Mouse (Mus musculus) liver, adult 2 months (tissue): ENCODE results near the gene Rpl19. TPM values are rescaled to one million over a fixed set of nuclear protein-coding genes. Genes with fewer than 3 reads are reported as not detected.

Experiments used
- DNase-seq: peaks from one replicate; pipeline ENCODE4 v3.0.0-alpha.2; 2011; ENCODE audit warnings: low read depth, low spot score; ENCODE audit errors: extremely low read depth
- H3K27ac ChIP-seq: fragments of 200-500 bp; replicated peaks from 2 replicates; pipeline ENCODE4 v1.5.1; 2012; ENCODE audit warnings: low read depth, mild to moderate bottlenecking, control low read depth, inconsistent platforms, low read length; ENCODE audit not compliant: insufficient read depth
- H3K27me3 ChIP-seq: fragments of 200-500 bp; 2 replicates; pipeline ENCODE4 v1.6.1; 2012; ENCODE audit warnings: mild to moderate bottlenecking, moderate library complexity, low read length, inconsistent platforms; ENCODE audit not compliant: control insufficient read depth, insufficient read depth
- H3K36me3 ChIP-seq: fragments of 200-500 bp; 2 replicates; pipeline ENCODE4 v1.6.1; 2012; ENCODE audit warnings: low read length, inconsistent platforms; ENCODE audit not compliant: control insufficient read depth, insufficient read depth
- H3K4me1 ChIP-seq: fragments of 200-500 bp; 2 replicates; pipeline ENCODE4 v1.6.1; 2011; ENCODE audit warnings: low read length; ENCODE audit not compliant: control insufficient read depth, insufficient read depth
- H3K4me3 ChIP-seq: fragments of 200-500 bp; 2 replicates; pipeline ENCODE4 v1.5.1; 2011; ENCODE audit warnings: low read depth, mild to moderate bottlenecking, control low read depth, low read length, moderate library complexity; ENCODE audit not compliant: insufficient read depth
- H3K79me2 ChIP-seq: fragments of 200-500 bp; 2 replicates; pipeline ENCODE4 v1.6.1; 2012; ENCODE audit warnings: inconsistent platforms, mild to moderate bottlenecking, low read length, moderate library complexity; ENCODE audit not compliant: control insufficient read depth, insufficient read depth
- H3K9ac ChIP-seq: fragments of 200-500 bp; 2 replicates; pipeline ENCODE4 v1.6.1; 2012; ENCODE audit warnings: low read depth, mild to moderate bottlenecking, control low read depth, inconsistent platforms, low read length
- CTCF ChIP-seq: fragments of 200-500 bp; IDR thresholded peaks from 2 replicates; pipeline ENCODE4 v1.5.1; 2011; ENCODE audit warnings: low read depth, low read length, control low read depth
- POLR2A ChIP-seq: fragments of 200-500 bp; IDR thresholded peaks from 2 replicates; pipeline ENCODE4 v1.6.1; 2011; ENCODE audit warnings: low read length, control low read depth; ENCODE audit not compliant: insufficient read depth; ENCODE audit errors: extremely low read depth
- WGBS: fragments of 180-500 bp; shearing (Covaris S2); methylation state at CpG from one replicate; pipeline ENCODE4 v1.1.7; 2018; 5-methylcytosine and 5-hydroxymethylcytosine counted together
- polyA plus RNA-seq: library from polyadenylated mRNA; depleted of rRNA; stranded (reverse); fragments of >200 nt; gene quantifications from 2 replicates; pipeline ENCODE4 v1.2.3, GENCODE M21; 2012
- total RNA-seq: library from RNA; depleted of rRNA; stranded (reverse); fragments of >200 nt; gene quantifications from 2 replicates; pipeline ENCODE4 v1.2.3, GENCODE M21; 2014

Rpl19 gene
- total and polyA plus RNA-seq, 2 experiments: 224 to 614 TPM

- Histone ChIP-seq H3K4me3 (no peak overlapping the region), H3K27ac (no peak overlapping the region), H3K4me1 (no peaks in the 10 kb centered on the region), H3K27me3 (no peaks in the 10 kb centered on the region), H3K36me3 (no peaks in the 10 kb centered on the region), H3K9ac (no peak overlapping the region), H3K79me2 (no peaks in the 10 kb centered on the region)
- 83% methylated on average over 3 of the region's 3 CpGs for WGBS
- TF ChIP-seq POLR2A: no peak
- TF ChIP-seq CTCF: no peak
- DNase-seq: no peak
Measured at GRCm38 (mm10) chr11:98061441-98061840, 34.9 kb downstream of the Rpl19 start.

- H3K27ac ChIP-seq: no peak overlapping the region
- DNase-seq: no peak
- 67% methylated on average over 6 of the region's 6 CpGs for WGBS
- no peaks in the 10 kb centered on the region for H3K27me3 ChIP-seq
- no peaks in the 10 kb centered on the region for H3K79me2 ChIP-seq
- H3K4me3 ChIP-seq: no peak overlapping the region
- TF ChIP-seq CTCF: no peak
- TF ChIP-seq POLR2A: no peak
- H3K4me1 ChIP-seq: no peaks in the 10 kb centered on the region
- H3K36me3 ChIP-seq: no peaks in the 10 kb centered on the region
- no peak overlapping the region for H3K9ac ChIP-seq
Measured at GRCm38 (mm10) chr11:98061904-98062562, 35.5 kb downstream of the Rpl19 start.

- DNase-seq: no peak
- 91% methylated on average over 12 of the region's 12 CpGs for WGBS
- Histone ChIP-seq H3K36me3 (no peaks in the 10 kb centered on the region), H3K4me3 (no peak overlapping the region), H3K27me3 (no peaks in the 10 kb centered on the region), H3K4me1 (no peaks in the 10 kb centered on the region), H3K79me2 (no peaks in the 10 kb centered on the region), H3K27ac (no peak overlapping the region), H3K9ac (no peak overlapping the region)
- TF ChIP-seq POLR2A: no peak
- no peak for TF ChIP-seq CTCF
Measured at GRCm38 (mm10) chr11:98066201-98066600, 39.7 kb downstream of the Rpl19 start.

DNA sequence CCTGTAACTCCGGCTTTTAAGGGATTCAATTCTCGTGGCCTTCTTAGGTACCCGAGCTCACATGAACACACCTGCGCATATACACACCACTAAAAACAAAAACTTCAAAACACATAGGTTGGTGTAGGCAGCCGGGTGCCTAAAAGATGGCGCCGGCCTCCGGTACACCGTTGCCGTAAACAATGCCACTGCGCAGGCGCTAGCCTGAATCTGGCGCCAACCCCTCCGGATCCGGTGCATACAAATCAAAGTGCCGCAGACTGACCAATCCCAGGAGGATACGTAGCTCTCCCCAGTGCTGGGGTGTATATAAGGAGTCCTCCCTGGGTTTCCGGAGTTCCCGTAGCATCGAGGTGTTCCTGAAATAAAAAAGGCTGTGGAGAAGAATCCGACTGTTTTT lies 40.7 kb downstream of the Rpl19 start:
- no peaks in the 10 kb centered on the region for H3K36me3 ChIP-seq
- no peaks in the 10 kb centered on the region for H3K4me1 ChIP-seq
- 91% methylated on average over 21 of the region's 21 CpGs for WGBS
- no peak overlapping the region for H3K9ac ChIP-seq
- no peaks in the 10 kb centered on the region for H3K79me2 ChIP-seq
- no peak overlapping the region for H3K27ac ChIP-seq
- no peaks in the 10 kb centered on the region for H3K27me3 ChIP-seq
- H3K4me3 ChIP-seq: no peak overlapping the region
- TF ChIP-seq CTCF: no peak
- no peak for TF ChIP-seq POLR2A
- DNase-seq: no peak

- WGBS: 90% methylated on average over 4 of the region's 4 CpGs
- Histone ChIP-seq H3K4me1 (no peaks in the 10 kb centered on the region), H3K27ac (no peak overlapping the region), H3K9ac (no peak overlapping the region), H3K36me3 (no peaks in the 10 kb centered on the region), H3K4me3 (no peak overlapping the region), H3K79me2 (no peaks in the 10 kb centered on the region), H3K27me3 (no peaks in the 10 kb centered on the region)
- no peak for TF ChIP-seq CTCF
- TF ChIP-seq POLR2A: no peak
- no peak for DNase-seq
Measured at GRCm38 (mm10) chr11:98073442-98073841, 46.9 kb downstream of the Rpl19 start.

- no peak overlapping the region for H3K27ac ChIP-seq
- no peaks in the 10 kb centered on the region for H3K36me3 ChIP-seq
- no peak for TF ChIP-seq POLR2A
- peak; percentile 73 for TF ChIP-seq CTCF
- no peaks in the 10 kb centered on the region for H3K4me1 ChIP-seq
- H3K79me2 ChIP-seq: no peaks in the 10 kb centered on the region
- H3K9ac ChIP-seq: no peak overlapping the region
- H3K4me3 ChIP-seq: no peak overlapping the region
- H3K27me3 ChIP-seq: no peaks in the 10 kb centered on the region
- DNase-seq: peak; percentile 54
- whole genome bisulfite sequencing: 23% methylated on average over 13 of the region's 13 CpGs
Measured at GRCm38 (mm10) chr11:98075195-98075808, 48.8 kb downstream of the Rpl19 start.
